Mouse (Mus musculus) kidney, adult 2 months (tissue): Measurements from ENCODE around the gene Sdf4.

Source experiments
- CTCF ChIP-seq: fragments of 200-500 bp; conservative IDR thresholded peaks from 2 replicates; pipeline ENCODE4 v1.5.1; 2011; ENCODE audit warnings: low read depth, mild to moderate bottlenecking, control low read depth, low read length, moderate library complexity, mixed read lengths; ENCODE audit not compliant: insufficient read depth, insufficient read length
- POLR2A ChIP-seq: fragments of 200-500 bp; IDR thresholded peaks from one replicate; pipeline ENCODE4 v1.6.1; 2011; ENCODE audit warnings: low read depth, low read length, control low read depth

GRCm38 (mm10) chr4:156044754-156045153 lies 52.1 kb downstream of the Sdf4 start:
- TF ChIP-seq POLR2A, result no peak
- TF ChIP-seq CTCF, result no peak
